ENCODE assay signal across 9 mouse cellular contexts in genomic region chr17:83955058-83955697, GRCm38 (mm10).
DNase-seq lines count a peak whose midpoint lies in the region; ATAC-seq and TF ChIP-seq lines count a peak whose summit lies in the region.
"Had no signal": no experiment of that assay in that cellular context is flagged by ENCODE, and none has a peak within 500 bp of the region (broad histone marks: within the 10 kb centered on the region; RNA-seq: fewer than 3 reads in every experiment).

No protein-coding gene starts in this region.

- H3K9ac ChIP-seq in midbrain, embryonic 15.5 days: no peak overlapping the region

- DNase-seq in cerebellum, adult 2 months: no peak
- no peak for DNase-seq in cerebellum, postnatal 36 days
- no peak for DNase-seq in forebrain, embryonic 10.5 days (ENCODE audit: extremely low spot score, low spot score)
- DNase-seq in kidney, adult 8-10 months: peak; percentile 58 to 76
- DNase-seq in adrenal gland, postnatal 10 days: no peak
- DNase-seq in gastrocnemius, postnatal 4 days (ENCODE audit: low spot score in 2 of 2): no peak
- DNase-seq: cerebellum, adult 11-12 months had no signal

- H3K36me3 ChIP-seq in forebrain, embryonic 10.5 days (replicated peaks): no peaks in the 10 kb centered on the region
- no peaks in the 10 kb centered on the region for H3K36me3 ChIP-seq in midbrain, embryonic 15.5 days (replicated peaks)

- no peak overlapping the region for H3K4me2 ChIP-seq in midbrain, embryonic 15.5 days

- no peak for TF ChIP-seq CTCF in cerebellum, adult 2 months (IDR thresholded peaks at IDR 0.05; ENCODE audit: borderline replicate concordance, insufficient read depth, low read depth, low read length)

- no peaks in the 10 kb centered on the region for H3K9me3 ChIP-seq in forebrain, embryonic 10.5 days
- H3K9me3 ChIP-seq in midbrain, embryonic 15.5 days: no peaks in the 10 kb centered on the region

- H3K4me3 ChIP-seq in cerebellum, adult 2 months (replicated peaks; ENCODE audit: insufficient read depth, low read depth, low read length): no peak overlapping the region
- no peak overlapping the region for H3K4me3 ChIP-seq in forebrain, embryonic 10.5 days
- H3K4me3 ChIP-seq in midbrain, embryonic 15.5 days: no peak overlapping the region

- 0 out of 2 replicates have a peak, but pooled peaks have one; percentile 10 for ATAC-seq in midbrain, embryonic 15.5 days (replicated peaks)
- no peak for ATAC-seq in megakaryocyte-erythroid progenitor cell, adult 5-6 weeks (replicated peaks; ENCODE audit: low FRiP score, low TSS enrichment, poor library complexity, severe bottlenecking)

- no peak for TF ChIP-seq POLR2A in cerebellum, adult 2 months (IDR thresholded peaks at IDR 0.05; ENCODE audit: borderline replicate concordance, insufficient read depth, low read length)

- no peaks in the 10 kb centered on the region for H3K27me3 ChIP-seq in cerebellum, adult 2 months (ENCODE audit: control insufficient read depth, insufficient read depth, low read length)
- peaks cover 36% of the 10 kb centered on the region; the same call in 1 of the 2 replicates for H3K27me3 ChIP-seq in forebrain, embryonic 10.5 days (ENCODE audit: poor library complexity, severe bottlenecking)
- no peaks in the 10 kb centered on the region for H3K27me3 ChIP-seq in midbrain, embryonic 15.5 days (replicated peaks)

- 82% methylated on average over 10 of the region's 10 CpGs for WGBS in cerebellum, adult 2 months
- WGBS in forebrain, embryonic 10.5 days: 70% methylated on average over 10 of the region's 10 CpGs
- WGBS in midbrain, embryonic 15.5 days: 62% methylated on average over 10 of the region's 10 CpGs

- peaks cover 8% of the 10 kb centered on the region; the same call in 1 of the 2 replicates for H3K4me1 ChIP-seq in cerebellum, adult 2 months (ENCODE audit: control insufficient read depth, insufficient read depth, low read length)
- peaks cover 84% of the 10 kb centered on the region for H3K4me1 ChIP-seq in forebrain, embryonic 10.5 days
- peaks cover 34% of the 10 kb centered on the region for H3K4me1 ChIP-seq in midbrain, embryonic 15.5 days

- peak overlapping the region; percentile 65 for H3K27ac ChIP-seq in cerebellum, adult 2 months (ENCODE audit: insufficient read depth, low read length)
- H3K27ac ChIP-seq in forebrain, embryonic 10.5 days: peak overlapping the region; percentile 93
- H3K27ac ChIP-seq in midbrain, embryonic 15.5 days: peak overlapping the region; percentile 79

Comparison
In these comparisons a context has a peak if more than half of its experiments do, and no peak if none do; other contexts are left out.
1. DNase-seq: peak in kidney, adult 8-10 months (2 of 2); none in cerebellum, adult 2 months (0 of 2), cerebellum, postnatal 36 days (0 of 2), forebrain, embryonic 10.5 days (single experiment), adrenal gland, postnatal 10 days (single experiment) and gastrocnemius, postnatal 4 days (0 of 2).
2. Peak in every context shown above with its lines, with median percentiles within 50 percentile points of each other: H3K27ac ChIP-seq.